Mouse (Mus musculus) gastrocnemius, adult 8-10 months (tissue): ENCODE data around the gene Dpep1. TPM values are rescaled to one million over a fixed set of nuclear protein-coding genes. Genes with fewer than 3 reads are reported as not detected.

Source experiments
- DNase-seq, 2 experiments: peaks; one replicate each; pipeline ENCODE4 v3.0.0; 2022; ENCODE audit warnings: low spot score in 2 of 2
- total RNA-seq, 4 experiments: library from RNA; stranded (reverse); gene quantifications; 2 replicates each; pipeline ENCODE4 v1.2.4; 2022

Gene Dpep1
- total RNA-seq, 4 experiments from 2014 or later: 5.6 to 14.7 (median 9.7) TPM

GRCm38 (mm10) chr8:123248596-123248995 is 62.6 kb downstream of the Dpep1 start:
- no peak for DNase-seq

- DNase-seq: no peak
These were observed 64.9 kb downstream of the Dpep1 start for GRCm38 (mm10) chr8:123250940-123251339.

Other genes with a start within 250 kb of the Dpep1 start
- gene Ankrd11, start 144.0 kb upstream of the Dpep1 start, total RNA-seq: 10 to 100 TPM; 55.0 to 63.5 (median 62.4) TPM
- gene Spg7, start 123.3 kb upstream of the Dpep1 start, total RNA-seq: 10 to 100 TPM; 74.1 to 81.0 (median 77.4) TPM
- gene Rpl13, start 83.9 kb upstream of the Dpep1 start, total RNA-seq: 100 to 1,000 TPM; 382 to 564 (median 462) TPM
- under 1 TPM in 1 of 4 experiments, not detected in 3; 0.24 TPM for gene Cpne7, start 68.9 kb upstream of the Dpep1 start, total RNA-seq
- gene Sult5a1, start 27.9 kb upstream of the Dpep1 start, total RNA-seq: 1 to 10 TPM in 2 of 4 experiments, under 1 TPM in 2; 0.58 to 2.9 (median 0.88) TPM
- gene Chmp1a, start 26.5 kb downstream of the Dpep1 start, total RNA-seq: 10 to 100 TPM; 51.5 to 60.8 (median 56.0) TPM
- gene Spata33, start 26.6 kb downstream of the Dpep1 start, total RNA-seq: 1 to 10 TPM in 1 of 4 experiments, under 1 TPM in 3; 0.12 to 1.6 (median 0.58) TPM
- 10 to 100 TPM in 3 of 4 experiments, 1 to 10 TPM in 1; 9.7 to 14.3 (median 12.0) TPM for gene Cdk10, start 38.6 kb downstream of the Dpep1 start, total RNA-seq
- 1 to 10 TPM in 3 of 4 experiments, under 1 TPM in 1; 0.97 to 1.8 (median 1.3) TPM for gene Spata2l, start 50.0 kb downstream of the Dpep1 start, total RNA-seq
- gene Zfp276, start 68.0 kb downstream of the Dpep1 start, total RNA-seq: 1 to 10 TPM; 3.8 to 8.4 (median 5.4) TPM
- gene Vps9d1, start 68.1 kb downstream of the Dpep1 start, total RNA-seq: 10 to 100 TPM; 13.7 to 22.6 (median 21.7) TPM
- not detected for gene Fanca, start 132.3 kb downstream of the Dpep1 start, total RNA-seq
- gene Spire2, start 146.5 kb downstream of the Dpep1 start, total RNA-seq: under 1 TPM in 3 of 4 experiments, not detected in 1; 0.16 to 0.22 (median 0.20) TPM
- gene Tcf25, start 187.5 kb downstream of the Dpep1 start, total RNA-seq: 100 to 1,000 TPM; 125 to 155 (median 141) TPM
- under 1 TPM in 1 of 4 experiments, not detected in 3; 0.08 TPM for gene Mc1r, start 220.9 kb downstream of the Dpep1 start, total RNA-seq
- under 1 TPM in 2 of 4 experiments, not detected in 2; 0.17 to 0.24 TPM for gene Tubb3, start 225.2 kb downstream of the Dpep1 start, total RNA-seq
- gene Def8, start 237.3 kb downstream of the Dpep1 start, total RNA-seq: 10 to 100 TPM; 36.9 to 47.1 (median 38.2) TPM